Mouse (Mus musculus): ENCODE measurements around the gene Oxsr1. TPM values are rescaled to one million over a fixed set of nuclear protein-coding genes. Genes with fewer than 3 reads are reported as not detected.
A peak's percentile ranks its signal among the peaks of the same experiment; 100 is the strongest.
"Not testable (repeated sequence)": the region's sequence is repeated elsewhere in the genome, so short reads cannot be mapped to it uniquely, and the experiment has no call there.

The Oxsr1 gene
- polyA plus RNA-seq, 1 experiment from 2014 or later, result 7.9 TPM

GRCm38 (mm10) chr9:119274814-119275213 is 47.4 kb downstream of the Oxsr1 start:
- H3K9me3 ChIP-seq (ENCODE audit: control insufficient read depth); H3K9ac ChIP-seq (ENCODE audit: low read depth, low read length); H3K4me2 ChIP-seq (replicated peaks; ENCODE audit: low read depth); H3K27ac ChIP-seq (ENCODE audit: low read depth, low read length); H3K4me1 ChIP-seq (replicated peaks; ENCODE audit: control insufficient read depth, insufficient read depth, low read length); H3K27me3 ChIP-seq (replicated peaks; ENCODE audit: control insufficient read depth, insufficient read depth, low read length); H3K36me3 ChIP-seq (ENCODE audit: control insufficient read depth, insufficient read depth); H3K4me3 ChIP-seq (ENCODE audit: low read depth, low read length); ATAC-seq: not testable (repeated sequence)
- 93% methylated on average over 5 of the region's 5 CpGs for WGBS
- peak; percentile 48 for TF ChIP-seq CTCF (IDR thresholded peaks at IDR 0.05; ENCODE audit: low read depth)

DNA sequence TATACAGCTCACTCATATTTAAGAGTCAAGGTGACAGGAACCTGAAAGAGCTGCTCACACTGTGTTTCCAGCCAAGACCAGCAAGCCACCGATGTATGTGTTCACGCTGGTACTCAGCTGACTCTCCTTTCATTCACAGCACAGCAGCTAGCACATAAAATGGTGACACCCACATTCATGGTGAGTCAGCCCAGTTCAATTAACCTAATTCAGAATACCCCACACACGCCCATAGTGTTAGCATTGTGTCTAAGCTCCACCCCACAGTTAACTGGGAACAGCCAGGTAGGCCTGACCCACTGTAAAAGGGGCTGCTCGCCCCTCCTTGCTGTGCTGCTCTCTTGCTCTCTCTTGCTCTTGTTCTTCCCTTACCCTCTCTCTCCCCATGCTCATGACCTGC is 50.7 kb downstream of the Oxsr1 start:
- no peaks in the 10 kb centered on the region for H3K27me3 ChIP-seq (replicated peaks; ENCODE audit: control insufficient read depth, insufficient read depth, low read length)
- peaks cover 33% of the 10 kb centered on the region for H3K36me3 ChIP-seq (ENCODE audit: control insufficient read depth, insufficient read depth)
- no peaks in the 10 kb centered on the region for H3K4me1 ChIP-seq (replicated peaks; ENCODE audit: control insufficient read depth, insufficient read depth, low read length)
- no peak for TF ChIP-seq CTCF (IDR thresholded peaks at IDR 0.05; ENCODE audit: low read depth)
- WGBS, result 71% methylated on average over 4 of the region's 4 CpGs
- no peak overlapping the region for H3K4me2 ChIP-seq (replicated peaks; ENCODE audit: low read depth)
- H3K9ac ChIP-seq (ENCODE audit: low read depth, low read length), result no peak overlapping the region
- H3K9me3 ChIP-seq (ENCODE audit: control insufficient read depth), result no peaks in the 10 kb centered on the region
- H3K4me3 ChIP-seq (ENCODE audit: low read depth, low read length), result no peak overlapping the region
- no peak for ATAC-seq
- H3K27ac ChIP-seq (ENCODE audit: low read depth, low read length), result no peak overlapping the region

DNA sequence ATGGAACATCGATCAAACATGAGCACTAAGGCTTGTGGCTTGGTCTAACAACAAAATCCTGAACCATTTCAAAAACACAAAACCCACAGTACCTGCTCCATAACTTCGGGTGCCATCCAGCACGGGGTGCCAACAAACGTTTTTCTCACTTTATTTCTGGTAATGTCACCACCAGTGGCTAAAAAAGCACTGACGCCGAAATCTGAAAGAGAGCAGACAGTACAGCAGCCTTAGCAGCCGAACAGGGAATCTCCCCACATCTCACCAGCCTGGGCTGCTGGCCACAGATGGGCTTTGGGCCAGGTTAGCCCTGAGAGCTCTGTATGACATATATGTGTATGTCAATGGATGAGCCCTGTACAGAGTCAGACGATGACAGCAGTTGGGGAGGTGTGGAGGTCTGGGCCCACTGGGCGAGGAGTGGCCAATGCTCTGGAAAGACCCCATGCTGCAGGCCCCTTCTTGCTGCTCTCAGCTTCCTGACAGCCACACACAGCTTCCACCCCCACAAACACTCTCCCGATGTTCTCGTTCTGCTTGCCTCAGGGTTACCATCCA is 53.6 kb downstream of the Oxsr1 start:
- Histone ChIP-seq H3K27ac (ENCODE audit: low read depth, low read length) (no peak overlapping the region), H3K36me3 (ENCODE audit: control insufficient read depth, insufficient read depth) (peaks cover 45% of the 10 kb centered on the region), H3K4me3 (ENCODE audit: low read depth, low read length) (no peak overlapping the region), H3K4me1 (replicated peaks; ENCODE audit: control insufficient read depth, insufficient read depth, low read length) (no peaks in the 10 kb centered on the region), H3K9ac (ENCODE audit: low read depth, low read length) (no peak overlapping the region), H3K4me2 (replicated peaks; ENCODE audit: low read depth) (no peak overlapping the region), H3K9me3 (ENCODE audit: control insufficient read depth) (no peaks in the 10 kb centered on the region), H3K27me3 (replicated peaks; ENCODE audit: control insufficient read depth, insufficient read depth, low read length) (no peaks in the 10 kb centered on the region)
- WGBS, result 92% methylated on average over 11 of the region's 11 CpGs
- TF ChIP-seq CTCF (IDR thresholded peaks at IDR 0.05; ENCODE audit: low read depth), result no peak
- no peak for ATAC-seq

- ATAC-seq, result no peak
- Histone ChIP-seq H3K27ac (ENCODE audit: low read depth, low read length) (no peak overlapping the region), H3K4me3 (ENCODE audit: low read depth, low read length) (no peak overlapping the region), H3K36me3 (ENCODE audit: control insufficient read depth, insufficient read depth) (peaks cover 45% of the 10 kb centered on the region), H3K9ac (ENCODE audit: low read depth, low read length) (no peak overlapping the region), H3K9me3 (ENCODE audit: control insufficient read depth) (no peaks in the 10 kb centered on the region), H3K27me3 (replicated peaks; ENCODE audit: control insufficient read depth, insufficient read depth, low read length) (no peaks in the 10 kb centered on the region), H3K4me1 (replicated peaks; ENCODE audit: control insufficient read depth, insufficient read depth, low read length) (no peaks in the 10 kb centered on the region), H3K4me2 (replicated peaks; ENCODE audit: low read depth) (no peak overlapping the region)
- WGBS, result 50% methylated on average over 6 of the region's 6 CpGs
- TF ChIP-seq CTCF (IDR thresholded peaks at IDR 0.05; ENCODE audit: low read depth), result no peak
Observed at GRCm38 (mm10) chr9:119268120-119268519, 54.1 kb downstream of the Oxsr1 start.

GRCm38 (mm10) chr9:119266121-119266395 is 56.2 kb downstream of the Oxsr1 start:
- not testable (repeated sequence) for ATAC-seq
- WGBS, result 88% methylated on average over 5 of the region's 5 CpGs
- H3K36me3 ChIP-seq (ENCODE audit: control insufficient read depth, insufficient read depth), result peaks cover 49% of the 10 kb centered on the region

GRCm38 (mm10) chr9:119265373-119266120 is 56.7 kb downstream of the Oxsr1 start:
- H3K27me3 ChIP-seq (replicated peaks; ENCODE audit: control insufficient read depth, insufficient read depth, low read length); H3K4me2 ChIP-seq (replicated peaks; ENCODE audit: low read depth); H3K27ac ChIP-seq (ENCODE audit: low read depth, low read length); ATAC-seq; H3K9ac ChIP-seq (ENCODE audit: low read depth, low read length); H3K4me1 ChIP-seq (replicated peaks; ENCODE audit: control insufficient read depth, insufficient read depth, low read length); H3K9me3 ChIP-seq (ENCODE audit: control insufficient read depth); H3K4me3 ChIP-seq (ENCODE audit: low read depth, low read length): not testable (repeated sequence)
- peaks cover 52% of the 10 kb centered on the region for H3K36me3 ChIP-seq (ENCODE audit: control insufficient read depth, insufficient read depth)
- WGBS, result 63% methylated on average over 1 of the region's 1 CpGs

More at GRCm38 (mm10) chr9:119266121-119266395, 56.2 kb downstream of the Oxsr1 start:
- not testable (repeated sequence) for H3K9me3 ChIP-seq (ENCODE audit: control insufficient read depth); H3K4me3 ChIP-seq (ENCODE audit: low read depth, low read length); H3K4me1 ChIP-seq (replicated peaks; ENCODE audit: control insufficient read depth, insufficient read depth, low read length); H3K27ac ChIP-seq (ENCODE audit: low read depth, low read length); H3K4me2 ChIP-seq (replicated peaks; ENCODE audit: low read depth); H3K27me3 ChIP-seq (replicated peaks; ENCODE audit: control insufficient read depth, insufficient read depth, low read length); H3K9ac ChIP-seq (ENCODE audit: low read depth, low read length)
